Mouse (Mus musculus): Measurements from ENCODE around the gene Gm27021.

- TF ChIP-seq BHLHE40 (IDR thresholded peaks at IDR 0.05; ENCODE audit: borderline replicate concordance, low read depth, low read length) (no peak), ZC3H11A (IDR thresholded peaks at IDR 0.05; ENCODE audit: low read depth, low read length) (no peak), RAD21 (IDR thresholded peaks at IDR 0.05; ENCODE audit: low read depth, low read length) (no peak), CTCF (IDR thresholded peaks at IDR 0.05 in 2 of 3, conservative IDR thresholded peaks at IDR 0.05 in 1 of 3; ENCODE audit: control insufficient read depth in 1 of 3, insufficient read depth in 1 of 3, low read depth in 2 of 3, low read length in 3 of 3, poor library complexity in 1 of 3, severe bottlenecking in 1 of 3) (no peak), POLR2A (IDR thresholded peaks at IDR 0.05; ENCODE audit: control insufficient read depth in 1 of 2, insufficient read depth in 1 of 2, low read depth in 1 of 2, low read length in 2 of 2, poor library complexity in 1 of 2) (no peak), MAFK (IDR thresholded peaks at IDR 0.05; ENCODE audit: borderline replicate concordance, low read depth, low read length) (no peak), USF1 (IDR thresholded peaks at IDR 0.05; ENCODE audit: low read depth, low read length) (no peak)
These were observed 38.3 kb upstream of the Gm27021 start for GRCm38 (mm10) chr8:120706193-120706592.

All from MEL (cell line).